Mouse (Mus musculus): ENCODE data around the gene Tgfbr1. TPM values are rescaled to one million over a fixed set of nuclear protein-coding genes. Genes with fewer than 3 reads are reported as not detected.

Gene Tgfbr1
- polyA plus RNA-seq, 1 experiment from 2014 or later: 51.9 TPM

DNA sequence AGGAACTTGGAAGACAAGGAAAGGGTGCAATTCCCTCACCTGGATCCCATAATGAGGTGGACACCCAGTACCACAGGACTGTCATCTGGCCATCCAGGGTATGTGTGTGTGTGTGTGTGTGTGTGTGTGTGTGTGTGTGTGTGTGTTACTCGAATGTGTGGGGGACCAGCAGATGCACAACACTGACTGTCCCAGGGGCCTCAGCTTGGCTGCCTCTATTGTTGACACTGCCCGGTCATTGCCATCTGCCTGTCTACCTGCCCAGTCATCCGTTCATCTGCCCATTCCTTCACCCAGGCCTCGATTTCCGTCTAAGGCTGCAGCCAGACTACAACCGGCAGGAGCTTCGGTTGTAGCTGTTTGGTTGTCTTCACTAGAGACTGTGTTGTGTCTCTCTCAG lies 79.7 kb downstream of the Tgfbr1 start:
- Histone ChIP-seq H3K27ac (no peak overlapping the region), H3K9me3 (no peaks in the 10 kb centered on the region), H3K36me3 (no peaks in the 10 kb centered on the region), H3K4me3 (no peak overlapping the region), H3K27me3 (ENCODE audit: insufficient read depth, poor library complexity, severe bottlenecking) (0 out of 2 replicates have a peak, but pooled peaks cover 3% of the 10 kb centered on the region), H3K4me1 (peaks cover 17% of the 10 kb centered on the region)
- no peak for DNase-seq (ENCODE audit: low spot score)
- 88% methylated on average over 7 of the region's 7 CpGs for WGBS

- no peaks in the 10 kb centered on the region for H3K9me3 ChIP-seq
- H3K27ac ChIP-seq: no peak overlapping the region
- peaks cover 28% of the 10 kb centered on the region for H3K4me1 ChIP-seq
- H3K27me3 ChIP-seq (ENCODE audit: insufficient read depth, poor library complexity, severe bottlenecking): 0 out of 2 replicates have a peak, but pooled peaks cover 3% of the 10 kb centered on the region
- peak; percentile 66 for DNase-seq (ENCODE audit: low spot score)
- 77% methylated on average over 12 of the region's 12 CpGs for WGBS
- H3K36me3 ChIP-seq: no peaks in the 10 kb centered on the region
- no peak overlapping the region for H3K4me3 ChIP-seq
Observed at GRCm38 (mm10) chr4:47435131-47435530, 82.1 kb downstream of the Tgfbr1 start.

- Histone ChIP-seq H3K9me3 (no peaks in the 10 kb centered on the region), H3K36me3 (no peaks in the 10 kb centered on the region), H3K27me3 (ENCODE audit: insufficient read depth, poor library complexity, severe bottlenecking) (0 out of 2 replicates have a peak, but pooled peaks cover 3% of the 10 kb centered on the region), H3K4me1 (peaks cover 28% of the 10 kb centered on the region), H3K27ac (no peak overlapping the region), H3K4me3 (0 out of 2 replicates have a peak overlapping the region, but pooled peaks have one; percentile 3)
- peak; percentile 76 for DNase-seq (ENCODE audit: low spot score)
- 59% methylated on average over 28 of the region's 28 CpGs for WGBS
Observed at GRCm38 (mm10) chr4:47435566-47436360, 82.7 kb downstream of the Tgfbr1 start.

DNA sequence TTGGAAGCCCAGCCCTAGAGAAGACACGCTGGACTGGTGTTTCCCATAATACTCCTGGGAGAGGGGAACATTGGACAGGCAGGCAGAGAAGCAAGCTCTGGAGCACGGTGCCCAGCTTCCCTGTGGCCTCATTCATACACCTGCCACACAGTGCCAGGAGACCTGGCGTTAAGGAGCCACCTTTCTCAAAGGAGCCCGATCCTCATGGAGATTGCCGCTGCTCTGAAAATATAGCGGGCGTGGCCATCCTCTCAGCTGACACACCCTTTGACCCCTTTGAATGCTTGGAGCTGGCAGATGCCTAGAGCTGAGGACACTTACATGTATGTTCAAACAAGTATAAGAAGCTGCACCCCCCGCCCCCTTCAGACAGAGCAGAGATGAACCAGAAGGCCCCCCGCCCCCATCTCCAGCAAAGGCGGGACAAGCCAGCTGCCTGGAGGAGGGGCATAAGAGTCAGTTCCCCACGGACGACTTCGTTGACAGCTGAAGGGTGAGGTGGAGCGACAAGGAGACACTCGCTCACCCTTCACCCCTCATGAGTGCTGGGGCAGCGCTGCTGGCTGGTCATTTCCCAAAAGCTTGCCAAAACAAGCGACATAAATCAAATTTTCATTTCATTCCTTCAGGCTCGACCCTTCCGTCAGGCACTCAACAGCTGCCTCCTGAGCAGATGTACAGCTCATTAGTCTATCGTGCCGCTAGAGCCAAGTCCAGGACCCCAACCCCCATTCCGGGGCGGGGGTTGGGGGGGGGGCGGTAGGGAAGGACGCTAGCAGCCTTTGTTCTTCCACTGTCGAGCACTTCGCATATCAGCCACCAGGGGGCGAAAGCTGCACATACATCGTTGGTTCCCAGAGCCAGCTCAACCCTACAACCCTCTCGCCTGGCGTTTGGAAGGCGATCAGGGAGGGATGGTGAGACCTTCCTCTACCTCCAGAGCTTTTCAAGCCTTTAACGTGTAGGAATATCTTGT lies 84.6 kb downstream of the Tgfbr1 start:
- H3K27me3 ChIP-seq (ENCODE audit: insufficient read depth, poor library complexity, severe bottlenecking): 0 out of 2 replicates have a peak, but pooled peaks cover 3% of the 10 kb centered on the region
- H3K9me3 ChIP-seq: no peaks in the 10 kb centered on the region
- peak overlapping the region; percentile 93 for H3K27ac ChIP-seq
- 1% methylated on average over 33 of the region's 33 CpGs for WGBS
- no peaks in the 10 kb centered on the region for H3K36me3 ChIP-seq
- H3K4me1 ChIP-seq: peaks cover 28% of the 10 kb centered on the region
- DNase-seq (ENCODE audit: low spot score): peak; percentile 94
- H3K4me3 ChIP-seq: peak overlapping the region; percentile 70

DNA sequence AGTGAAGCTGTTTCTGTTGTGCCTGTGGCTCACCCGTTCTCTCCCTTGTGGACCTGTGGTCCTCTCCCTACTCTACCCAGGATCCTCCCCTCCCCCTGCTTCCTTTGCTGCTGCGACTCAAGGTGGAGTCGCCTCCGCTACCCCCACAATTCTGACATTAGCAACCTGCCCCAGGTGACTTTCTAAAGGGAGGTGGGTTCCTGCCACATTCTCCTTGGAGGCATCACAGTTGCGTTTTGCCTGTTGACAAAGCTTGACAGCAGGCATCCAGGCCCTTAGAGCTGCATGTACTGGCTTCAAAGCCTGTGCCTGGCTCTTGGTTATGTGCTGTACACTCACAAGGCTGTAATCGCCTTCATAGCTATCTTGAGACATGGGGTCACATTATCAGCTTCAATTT lies 85.9 kb downstream of the Tgfbr1 start:
- Histone ChIP-seq H3K9me3 (no peaks in the 10 kb centered on the region), H3K4me3 (no peak overlapping the region), H3K36me3 (no peaks in the 10 kb centered on the region), H3K4me1 (peaks cover 28% of the 10 kb centered on the region), H3K27me3 (ENCODE audit: insufficient read depth, poor library complexity, severe bottlenecking) (0 out of 2 replicates have a peak, but pooled peaks cover 3% of the 10 kb centered on the region), H3K27ac (no peak overlapping the region)
- peak; percentile 61 for DNase-seq (ENCODE audit: low spot score)
- WGBS: 69% methylated on average over 6 of the region's 6 CpGs

- no peaks in the 10 kb centered on the region for H3K36me3 ChIP-seq
- no peaks in the 10 kb centered on the region for H3K9me3 ChIP-seq
- H3K4me3 ChIP-seq: no peak overlapping the region
- no peak overlapping the region for H3K27ac ChIP-seq
- 0 out of 2 replicates have a peak, but pooled peaks cover 3% of the 10 kb centered on the region for H3K27me3 ChIP-seq (ENCODE audit: insufficient read depth, poor library complexity, severe bottlenecking)
- peak; percentile 51 for DNase-seq (ENCODE audit: low spot score)
- 86% methylated on average over 11 of the region's 11 CpGs for WGBS
- H3K4me1 ChIP-seq: peaks cover 25% of the 10 kb centered on the region
Observed at GRCm38 (mm10) chr4:47440951-47441350, 87.9 kb downstream of the Tgfbr1 start.

- Histone ChIP-seq H3K27ac (no peak overlapping the region), H3K4me1 (no peaks in the 10 kb centered on the region), H3K27me3 (ENCODE audit: insufficient read depth, poor library complexity, severe bottlenecking) (peaks cover 6% of the 10 kb centered on the region; the same call in 1 of the 2 replicates), H3K4me3 (no peak overlapping the region), H3K9me3 (no peaks in the 10 kb centered on the region), H3K36me3 (no peaks in the 10 kb centered on the region)
- WGBS: 84% methylated on average over 3 of the region's 3 CpGs
- DNase-seq (ENCODE audit: low spot score): no peak
Observed at GRCm38 (mm10) chr4:47448526-47448925, 95.5 kb downstream of the Tgfbr1 start.

GRCm38 (mm10) chr4:47449116-47449515 lies 96.1 kb downstream of the Tgfbr1 start:
- Histone ChIP-seq H3K27ac (no peak overlapping the region), H3K27me3 (ENCODE audit: insufficient read depth, poor library complexity, severe bottlenecking) (peaks cover 6% of the 10 kb centered on the region; the same call in 1 of the 2 replicates), H3K36me3 (no peaks in the 10 kb centered on the region), H3K4me1 (no peaks in the 10 kb centered on the region), H3K4me3 (no peak overlapping the region), H3K9me3 (no peaks in the 10 kb centered on the region)
- WGBS: 59% methylated on average over 5 of the region's 5 CpGs
- DNase-seq (ENCODE audit: low spot score): peak; percentile 56

DNA sequence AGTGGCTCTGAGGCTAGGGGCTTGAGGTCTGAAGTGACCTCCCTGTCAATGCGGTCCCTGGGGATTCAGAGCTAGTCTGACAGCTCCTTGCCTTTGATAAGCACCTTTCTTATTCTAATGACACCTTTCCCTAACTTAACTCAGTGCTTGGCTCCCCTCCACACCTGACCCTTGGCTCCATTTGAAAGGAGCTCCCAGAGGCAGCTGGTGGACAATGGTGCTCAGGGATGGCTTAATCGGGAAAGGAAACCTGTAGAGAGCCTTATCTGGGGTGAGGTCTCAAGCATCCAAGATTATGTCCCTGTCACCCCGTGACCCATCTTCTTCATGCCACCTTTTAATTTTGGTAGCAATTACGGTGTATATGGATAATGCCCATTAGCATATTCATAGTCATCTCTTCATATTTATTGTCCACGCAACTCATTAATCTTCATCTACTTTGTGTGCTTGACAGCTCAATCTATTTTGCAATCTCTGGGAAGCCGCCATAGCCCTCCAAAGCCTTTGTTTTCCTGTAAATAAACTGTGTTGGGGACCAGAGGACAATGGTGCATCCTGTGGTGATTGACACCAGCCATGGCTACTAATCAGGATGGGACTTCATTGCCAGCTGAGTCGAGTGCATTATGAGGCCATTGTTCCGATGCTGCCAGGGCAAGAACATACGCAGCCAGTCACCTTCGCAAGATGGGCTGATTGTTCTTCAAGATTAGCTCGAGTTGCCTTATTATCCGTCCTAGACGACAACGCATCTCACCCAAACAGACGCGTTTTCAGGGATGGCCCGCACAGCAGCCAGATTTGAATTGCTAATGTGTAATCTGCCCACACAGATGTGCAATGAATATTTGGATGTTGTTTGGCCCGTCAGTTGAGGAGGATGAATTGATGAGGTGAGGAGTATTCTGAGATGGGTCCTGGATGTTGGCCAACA lies 96.8 kb downstream of the Tgfbr1 start:
- no peaks in the 10 kb centered on the region for H3K9me3 ChIP-seq
- H3K36me3 ChIP-seq: no peaks in the 10 kb centered on the region
- H3K4me3 ChIP-seq: no peak overlapping the region
- peaks cover 6% of the 10 kb centered on the region; the same call in 1 of the 2 replicates for H3K27me3 ChIP-seq (ENCODE audit: insufficient read depth, poor library complexity, severe bottlenecking)
- peak; percentile 60 for DNase-seq (ENCODE audit: low spot score)
- WGBS: 32% methylated on average over 18 of the region's 18 CpGs
- no peak overlapping the region for H3K27ac ChIP-seq
- H3K4me1 ChIP-seq: no peaks in the 10 kb centered on the region
